Mouse (Mus musculus): ENCODE data around the gene Numbl.

DNA sequence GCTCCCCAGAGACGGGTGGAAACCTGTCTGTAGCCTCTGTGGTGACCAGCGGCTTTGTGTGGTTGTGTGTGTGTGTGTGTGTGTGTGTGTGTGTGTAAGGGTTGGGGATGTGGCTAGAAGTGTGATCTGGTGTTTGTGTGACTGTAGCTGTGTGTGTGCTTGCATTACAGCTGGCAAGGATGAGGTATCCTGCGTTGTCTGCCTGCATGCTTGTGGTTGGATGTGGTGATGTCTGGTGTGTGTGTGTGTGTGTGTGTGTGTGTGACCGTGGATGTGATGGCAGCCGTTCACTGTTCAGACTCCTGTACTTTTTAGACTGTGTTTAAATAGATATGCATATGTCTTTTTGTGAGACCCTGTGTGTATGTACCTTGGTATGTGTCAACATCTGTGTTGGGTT is 1.5 kb downstream of the Numbl start:
- TF ChIP-seq CTCF (IDR thresholded peaks at IDR 0.05; ENCODE audit: low read depth, low read length) (no peak), GATA1 (IDR thresholded peaks at IDR 0.05; ENCODE audit: borderline replicate concordance, low read length) (no peak), TAL1 (conservative IDR thresholded peaks at IDR 0.05; ENCODE audit: low read depth, low read length) (no peak)

All from G1E (cell line).